Mouse (Mus musculus): ENCODE data around the gene Atad5.
A peak's percentile ranks its signal among the peaks of the same experiment; 100 is the strongest.
"Not testable (repeated sequence)": the region's sequence is repeated elsewhere in the genome, so short reads cannot be mapped to it uniquely, and the experiment has no call there.

The Atad5 gene

GRCm38 (mm10) chr11:80088917-80089816 is at the start of gene Atad5:
Gene Atad5, plus strand, starts transcription at chr11:80089400.
- DNase-seq (ENCODE audit: low read depth, low spot score): peak; percentile 91

- peak; percentile 74 for DNase-seq (ENCODE audit: low read depth, low spot score)
Observed at GRCm38 (mm10) chr11:80042615-80043418, 46.4 kb upstream of the Atad5 start.

GRCm38 (mm10) chr11:80043419-80043817 is 45.8 kb upstream of the Atad5 start:
- DNase-seq (ENCODE audit: low read depth, low spot score): no peak

GRCm38 (mm10) chr11:80046856-80047255 is 42.3 kb upstream of the Atad5 start:
- no peak for DNase-seq (ENCODE audit: low read depth, low spot score)

GRCm38 (mm10) chr11:80050088-80050487 is 39.1 kb upstream of the Atad5 start:
- DNase-seq (ENCODE audit: low read depth, low spot score): no peak

- DNase-seq (ENCODE audit: low read depth, low spot score): no peak
Observed at GRCm38 (mm10) chr11:80052456-80052855, 36.7 kb upstream of the Atad5 start.

- no peak for DNase-seq (ENCODE audit: low read depth, low spot score)
Observed at GRCm38 (mm10) chr11:80053171-80053570, 36.0 kb upstream of the Atad5 start.

- DNase-seq (ENCODE audit: low read depth, low spot score): no peak
Observed at GRCm38 (mm10) chr11:80054659-80055058, 34.5 kb upstream of the Atad5 start.

GRCm38 (mm10) chr11:80056141-80056540 is 33.1 kb upstream of the Atad5 start:
- no peak for DNase-seq (ENCODE audit: low read depth, low spot score)

- DNase-seq (ENCODE audit: low read depth, low spot score): peak; percentile 32
Observed at GRCm38 (mm10) chr11:80062159-80062558, 27.0 kb upstream of the Atad5 start.

- not testable (repeated sequence) for DNase-seq (ENCODE audit: low read depth, low spot score)
Observed at GRCm38 (mm10) chr11:80066373-80066772, 22.8 kb upstream of the Atad5 start.

GRCm38 (mm10) chr11:80067558-80067957 is 21.6 kb upstream of the Atad5 start:
- no peak for DNase-seq (ENCODE audit: low read depth, low spot score)

GRCm38 (mm10) chr11:80069815-80070214 is 19.4 kb upstream of the Atad5 start:
- no peak for DNase-seq (ENCODE audit: low read depth, low spot score)

- DNase-seq (ENCODE audit: low read depth, low spot score): no peak
Observed at GRCm38 (mm10) chr11:80071039-80071438, 18.2 kb upstream of the Atad5 start.

- DNase-seq (ENCODE audit: low read depth, low spot score): no peak
Observed at GRCm38 (mm10) chr11:80072365-80072764, 16.8 kb upstream of the Atad5 start.

GRCm38 (mm10) chr11:80075608-80076277 is 13.5 kb upstream of the Atad5 start:
- no peak for DNase-seq (ENCODE audit: low read depth, low spot score)

- DNase-seq (ENCODE audit: low read depth, low spot score): no peak
Observed at GRCm38 (mm10) chr11:80077784-80078545, 11.2 kb upstream of the Atad5 start.

- no peak for DNase-seq (ENCODE audit: low read depth, low spot score)
Observed at GRCm38 (mm10) chr11:80078831-80079230, 10.4 kb upstream of the Atad5 start.

GRCm38 (mm10) chr11:80079751-80080150 is 9.4 kb upstream of the Atad5 start:
- DNase-seq (ENCODE audit: low read depth, low spot score): no peak

- no peak for DNase-seq (ENCODE audit: low read depth, low spot score)
Observed at GRCm38 (mm10) chr11:80080381-80080825, 8.8 kb upstream of the Atad5 start.

Measured in R1 (cell line).